Mouse (Mus musculus): ENCODE measurements around the gene Kcns1. TPM values are rescaled to one million over a fixed set of nuclear protein-coding genes. Genes with fewer than 3 reads are reported as not detected.

Gene Kcns1
- polyA plus RNA-seq, 1 experiment: 0.12 TPM

DNA sequence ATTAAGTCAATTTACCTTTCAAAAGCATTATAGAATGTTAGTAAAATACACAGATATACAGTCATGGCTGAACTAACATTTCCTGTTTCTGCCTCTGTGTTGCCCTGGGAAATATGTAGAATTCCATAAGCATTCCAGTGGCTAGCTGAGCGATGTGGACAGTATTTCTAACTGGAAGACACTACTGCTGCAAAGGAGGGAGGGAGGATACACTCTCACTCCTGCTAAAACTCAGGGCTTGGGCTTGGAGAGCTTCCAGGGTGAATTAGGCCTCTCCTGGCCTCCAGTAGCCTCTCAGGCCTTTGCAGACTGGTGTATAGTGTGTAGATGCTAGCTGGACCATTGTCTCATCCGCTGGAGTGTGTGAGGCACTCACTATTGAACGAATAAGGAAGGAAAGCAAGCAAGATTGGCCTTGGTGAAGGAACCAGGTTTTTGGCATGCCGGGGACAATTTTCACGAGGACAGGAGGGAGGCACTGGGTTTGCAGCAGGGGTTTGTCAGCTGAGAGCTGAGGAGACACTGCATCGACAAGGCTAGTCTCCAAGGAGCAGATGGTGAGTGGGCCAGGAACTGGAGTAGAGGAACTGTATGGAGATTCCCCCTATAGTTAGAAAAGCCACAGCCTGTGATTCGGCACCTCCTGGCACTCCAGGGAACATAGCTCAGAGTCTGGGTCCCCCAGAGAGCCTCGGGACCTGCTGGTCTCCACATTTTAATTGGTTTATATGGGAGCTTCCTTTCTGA, 3.9 kb upstream of the Kcns1 start:
- WGBS: 74% methylated on average over 8 of the region's 8 CpGs
- no peak overlapping the region for H3K4me3 ChIP-seq (ENCODE audit: extremely low read depth, insufficient read depth, insufficient read length)
- no peak overlapping the region for H3K27ac ChIP-seq (ENCODE audit: insufficient read depth, low read length)
- no peaks in the 10 kb centered on the region for H3K36me3 ChIP-seq (ENCODE audit: control insufficient read depth, insufficient read depth, low read length)
- peaks cover 7% of the 10 kb centered on the region for H3K27me3 ChIP-seq (ENCODE audit: control insufficient read depth, insufficient read depth, low read length)
- H3K4me1 ChIP-seq (ENCODE audit: control insufficient read depth, insufficient read depth, insufficient read length): peaks cover 4% of the 10 kb centered on the region; the same call in 1 of the 2 replicates
- TF ChIP-seq CTCF (IDR thresholded peaks at IDR 0.05; ENCODE audit: extremely low read depth, insufficient read depth, insufficient read length, insufficient replicate concordance): no peak
- TF ChIP-seq POLR2A (IDR thresholded peaks at IDR 0.05; ENCODE audit: low read depth, low read length): no peak
- DNase-seq (ENCODE audit: low read depth in 1 of 2, low spot score in 2 of 2): no peak

DNA sequence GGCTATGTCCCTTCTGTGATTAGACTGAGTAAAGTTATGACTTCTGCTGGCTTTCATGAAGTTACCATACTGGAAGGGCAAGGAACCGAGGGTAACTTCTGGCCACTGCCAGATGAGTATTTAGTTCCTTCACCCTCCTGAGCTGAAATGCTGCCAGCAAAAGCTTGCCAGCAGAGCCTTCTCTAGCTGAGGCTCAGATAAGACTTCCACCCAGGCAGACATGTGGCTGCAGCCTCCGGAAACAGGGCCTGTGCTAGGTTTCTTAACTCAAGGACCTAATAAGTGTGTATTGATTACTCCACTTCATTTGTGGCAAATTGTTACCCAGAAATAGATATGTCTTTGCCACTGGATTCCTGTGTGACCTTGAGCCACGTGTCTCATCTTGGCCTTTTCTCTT, 2.5 kb upstream of the Kcns1 start:
- no peak overlapping the region for H3K4me3 ChIP-seq (ENCODE audit: extremely low read depth, insufficient read depth, insufficient read length)
- 33% methylated on average over 3 of the region's 3 CpGs for WGBS
- H3K4me1 ChIP-seq (ENCODE audit: control insufficient read depth, insufficient read depth, insufficient read length): peaks cover 6% of the 10 kb centered on the region; the same call in 1 of the 2 replicates
- no peak for DNase-seq (ENCODE audit: low read depth in 1 of 2, low spot score in 2 of 2)
- no peak overlapping the region for H3K27ac ChIP-seq (ENCODE audit: insufficient read depth, low read length)
- H3K27me3 ChIP-seq (ENCODE audit: control insufficient read depth, insufficient read depth, low read length): peaks cover 9% of the 10 kb centered on the region
- H3K36me3 ChIP-seq (ENCODE audit: control insufficient read depth, insufficient read depth, low read length): no peaks in the 10 kb centered on the region
- TF ChIP-seq POLR2A (IDR thresholded peaks at IDR 0.05; ENCODE audit: low read depth, low read length) (no peak), CTCF (IDR thresholded peaks at IDR 0.05; ENCODE audit: extremely low read depth, insufficient read depth, insufficient read length, insufficient replicate concordance) (no peak)

DNA sequence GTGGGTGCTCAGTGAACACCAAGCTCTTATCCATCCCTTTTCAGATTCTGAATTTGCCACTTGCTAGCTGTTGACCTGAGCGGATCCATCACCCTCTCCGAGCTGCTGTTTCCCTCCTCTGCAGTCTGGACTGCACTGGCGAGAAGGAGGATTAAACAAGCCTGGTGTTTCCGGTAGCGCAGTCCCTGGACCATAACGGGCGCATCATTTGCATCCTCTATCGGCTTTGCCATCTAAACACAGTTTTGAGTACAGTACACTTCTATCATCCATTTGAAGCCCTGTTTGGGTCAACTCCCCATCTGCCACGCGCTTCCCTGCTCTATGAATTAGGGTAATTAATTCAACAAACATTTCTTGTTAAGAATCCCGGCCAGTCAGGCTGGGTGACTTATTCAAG, 587 bp downstream of the Kcns1 start:
- no peaks in the 10 kb centered on the region for H3K36me3 ChIP-seq (ENCODE audit: control insufficient read depth, insufficient read depth, low read length)
- 13% methylated on average over 11 of the region's 11 CpGs for WGBS
- DNase-seq (ENCODE audit: low read depth in 1 of 2, low spot score in 2 of 2): no peak
- TF ChIP-seq POLR2A (IDR thresholded peaks at IDR 0.05; ENCODE audit: low read depth, low read length) (no peak), CTCF (IDR thresholded peaks at IDR 0.05; ENCODE audit: extremely low read depth, insufficient read depth, insufficient read length, insufficient replicate concordance) (no peak)
- H3K4me1 ChIP-seq (ENCODE audit: control insufficient read depth, insufficient read depth, insufficient read length): peaks cover 11% of the 10 kb centered on the region; the same call in 1 of the 2 replicates
- H3K4me3 ChIP-seq (ENCODE audit: extremely low read depth, insufficient read depth, insufficient read length): no peak overlapping the region
- H3K27me3 ChIP-seq (ENCODE audit: control insufficient read depth, insufficient read depth, low read length): peaks cover 14% of the 10 kb centered on the region
- H3K27ac ChIP-seq (ENCODE audit: insufficient read depth, low read length): no peak overlapping the region

DNA sequence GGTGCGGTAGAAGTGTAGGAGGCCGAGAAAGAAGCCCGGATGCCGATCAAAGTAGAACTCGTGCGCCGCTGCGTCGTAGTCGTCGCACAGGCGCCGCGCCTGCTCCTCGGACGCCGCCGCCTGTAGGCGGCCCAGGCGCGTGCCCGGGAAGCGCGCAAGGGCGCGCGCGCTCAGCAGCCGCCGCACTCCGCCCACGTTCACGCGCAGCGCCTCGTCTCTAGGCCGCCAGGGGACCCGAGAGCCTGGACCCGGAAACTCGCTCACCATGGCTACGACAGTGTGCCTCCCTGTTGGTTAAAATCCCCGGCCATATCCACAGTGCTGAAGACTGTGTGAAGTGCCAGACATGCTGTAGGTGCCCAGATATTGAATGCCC, 2.4 kb downstream of the Kcns1 start:
- peak overlapping the region; percentile 9; the same call in 1 of the 2 replicates for H3K4me3 ChIP-seq (ENCODE audit: extremely low read depth, insufficient read depth, insufficient read length)
- peak in 1 of 2 experiments; percentile 17 for DNase-seq (ENCODE audit: low read depth in 1 of 2, low spot score in 2 of 2)
- peaks cover 14% of the 10 kb centered on the region for H3K27me3 ChIP-seq (ENCODE audit: control insufficient read depth, insufficient read depth, low read length)
- no peaks in the 10 kb centered on the region for H3K36me3 ChIP-seq (ENCODE audit: control insufficient read depth, insufficient read depth, low read length)
- H3K4me1 ChIP-seq (ENCODE audit: control insufficient read depth, insufficient read depth, insufficient read length): peaks cover 11% of the 10 kb centered on the region; the same call in 1 of the 2 replicates
- H3K27ac ChIP-seq (ENCODE audit: insufficient read depth, low read length): no peak overlapping the region
- no peak for TF ChIP-seq CTCF (IDR thresholded peaks at IDR 0.05; ENCODE audit: extremely low read depth, insufficient read depth, insufficient read length, insufficient replicate concordance)
- TF ChIP-seq POLR2A (IDR thresholded peaks at IDR 0.05; ENCODE audit: low read depth, low read length): no peak
- WGBS: 24% methylated on average over 42 of the region's 42 CpGs

DNA sequence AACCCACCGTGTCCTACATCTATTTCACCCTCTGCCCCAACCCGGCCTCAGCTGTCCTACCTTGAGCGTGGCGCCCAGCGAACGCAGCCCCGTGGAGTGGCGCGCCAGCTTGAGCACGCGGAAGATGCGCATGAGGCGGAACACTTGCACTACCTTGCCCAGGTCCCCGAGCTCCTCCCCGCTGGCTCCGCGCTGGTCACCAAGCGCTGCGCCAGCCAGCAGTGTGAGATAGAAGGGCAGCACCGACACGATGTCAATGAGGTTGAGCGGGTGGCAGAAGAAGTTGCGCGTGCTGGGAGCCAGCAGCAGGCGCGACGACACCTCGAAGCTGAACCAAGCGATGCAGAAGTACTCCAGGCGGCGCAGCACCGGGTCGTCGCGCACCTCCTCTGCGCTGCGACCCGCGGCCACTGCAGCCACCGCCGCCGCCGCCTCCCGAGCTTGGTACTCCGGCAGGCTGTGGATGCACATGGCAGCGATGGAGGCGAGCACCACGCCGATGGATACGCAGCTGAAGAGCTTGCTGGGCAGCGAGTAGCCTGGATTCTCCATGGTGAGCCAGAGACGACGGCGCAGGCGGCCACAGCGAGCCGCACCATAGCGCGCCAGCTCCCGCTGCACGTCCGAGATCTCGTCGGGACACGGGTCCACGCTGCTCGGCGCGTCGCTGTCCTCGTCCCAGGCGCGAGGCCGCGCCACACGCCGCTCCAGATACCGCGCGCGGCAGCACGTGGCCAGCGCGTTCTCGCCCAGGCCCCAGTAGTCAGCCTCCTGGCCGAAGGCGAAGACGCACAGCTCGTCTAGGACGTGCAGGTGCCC, 3.0 kb downstream of the Kcns1 start:
- no peak for DNase-seq (ENCODE audit: low read depth in 1 of 2, low spot score in 2 of 2)
- H3K4me3 ChIP-seq (ENCODE audit: extremely low read depth, insufficient read depth, insufficient read length): peak overlapping the region; percentile 9; the same call in 1 of the 2 replicates
- H3K27ac ChIP-seq (ENCODE audit: insufficient read depth, low read length): no peak overlapping the region
- peaks cover 14% of the 10 kb centered on the region for H3K27me3 ChIP-seq (ENCODE audit: control insufficient read depth, insufficient read depth, low read length)
- H3K36me3 ChIP-seq (ENCODE audit: control insufficient read depth, insufficient read depth, low read length): no peaks in the 10 kb centered on the region
- H3K4me1 ChIP-seq (ENCODE audit: control insufficient read depth, insufficient read depth, insufficient read length): peaks cover 11% of the 10 kb centered on the region; the same call in 1 of the 2 replicates
- TF ChIP-seq POLR2A (IDR thresholded peaks at IDR 0.05; ENCODE audit: low read depth, low read length) (no peak), CTCF (IDR thresholded peaks at IDR 0.05; ENCODE audit: extremely low read depth, insufficient read depth, insufficient read length, insufficient replicate concordance) (no peak)
- 25% methylated on average over 90 of the region's 90 CpGs for WGBS

DNA sequence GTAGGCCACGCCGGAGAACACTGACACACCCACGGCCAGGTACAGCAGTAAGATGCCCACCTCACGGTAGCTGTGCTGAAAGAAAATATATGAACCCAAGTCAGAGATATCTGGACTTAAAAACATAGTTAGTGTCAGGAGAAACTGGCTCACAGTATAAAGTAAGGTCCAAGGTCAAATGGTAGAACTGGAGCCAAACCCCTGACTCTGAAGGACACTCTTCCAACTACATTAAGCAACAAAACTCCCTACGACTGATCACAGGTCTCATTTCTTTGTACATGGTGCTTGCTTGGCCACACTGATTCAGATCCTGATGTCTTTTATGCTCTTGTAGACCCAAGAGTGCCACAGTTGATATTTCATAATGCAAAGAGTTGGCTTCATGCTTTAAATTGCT, 6.0 kb downstream of the Kcns1 start:
- DNase-seq (ENCODE audit: low read depth in 1 of 2, low spot score in 2 of 2): no peak
- TF ChIP-seq CTCF (IDR thresholded peaks at IDR 0.05; ENCODE audit: extremely low read depth, insufficient read depth, insufficient read length, insufficient replicate concordance): no peak
- TF ChIP-seq POLR2A (IDR thresholded peaks at IDR 0.05; ENCODE audit: low read depth, low read length): no peak
- peaks cover 7% of the 10 kb centered on the region; the same call in 1 of the 2 replicates for H3K4me1 ChIP-seq (ENCODE audit: control insufficient read depth, insufficient read depth, insufficient read length)
- WGBS: 89% methylated on average over 5 of the region's 5 CpGs
- H3K36me3 ChIP-seq (ENCODE audit: control insufficient read depth, insufficient read depth, low read length): no peaks in the 10 kb centered on the region
- no peak overlapping the region for H3K27ac ChIP-seq (ENCODE audit: insufficient read depth, low read length)
- no peak overlapping the region for H3K4me3 ChIP-seq (ENCODE audit: extremely low read depth, insufficient read depth, insufficient read length)
- peaks cover 8% of the 10 kb centered on the region for H3K27me3 ChIP-seq (ENCODE audit: control insufficient read depth, insufficient read depth, low read length)
